Mouse (Mus musculus) liver, embryonic 16.5 days (tissue): ENCODE measurements around the gene Limd1. TPM values are rescaled to one million over a fixed set of nuclear protein-coding genes. Genes with fewer than 3 reads are reported as not detected.

Experiments used
- ATAC-seq: fragments of 200-750 bp; cut with Nextera tagmentation; 2 replicates; pipeline ENCODE4 v1.8.0; 2017; ENCODE audit warnings: low read depth, mild to moderate bottlenecking, moderate number of reproducible peaks, moderate library complexity
- H3K27ac ChIP-seq: fragments of 300-500 bp; sonication (generic); 2 replicates; pipeline ENCODE4 v1.5.1; 2014; ENCODE audit warnings: mild to moderate bottlenecking, low read length
- H3K27me3 ChIP-seq: fragments of 300-500 bp; sonication (generic); 2 replicates; pipeline ENCODE4 v1.6.1; 2014; ENCODE audit warnings: low read depth, low read length, mixed read lengths; ENCODE audit not compliant: control insufficient read depth, insufficient read depth
- H3K36me3 ChIP-seq: fragments of 300-500 bp; sonication (generic); 2 replicates; pipeline ENCODE4 v1.6.1; 2014; ENCODE audit warnings: mild to moderate bottlenecking; ENCODE audit not compliant: control insufficient read depth, insufficient read depth
- H3K4me1 ChIP-seq: fragments of 300-500 bp; sonication (generic); 2 replicates; pipeline ENCODE4 v1.6.1; 2014; ENCODE audit warnings: low read depth, low read length, mixed read lengths; ENCODE audit not compliant: control insufficient read depth
- H3K4me2 ChIP-seq: fragments of 300-500 bp; sonication (generic); 2 replicates; pipeline ENCODE4 v1.6.1; 2014; ENCODE audit warnings: low read depth, low read length, mixed read lengths
- H3K4me3 ChIP-seq: fragments of 300-500 bp; sonication (generic); 2 replicates; pipeline ENCODE4 v1.5.1; 2014; ENCODE audit warnings: low read depth, mild to moderate bottlenecking, low read length
- H3K9ac ChIP-seq: fragments of 300-500 bp; sonication (generic); 2 replicates; pipeline ENCODE4 v1.6.1; 2014; ENCODE audit warnings: low read depth, low read length
- H3K9me3 ChIP-seq: fragments of 300-500 bp; sonication (generic); replicated peaks from 2 replicates; pipeline ENCODE4 v1.6.1; 2016; ENCODE audit warnings: low read length; ENCODE audit not compliant: control insufficient read depth
- WGBS: fragments of 180-500 bp; shearing (Covaris S2); extraction: QIAGEN DNeasy Blood & Tissue Kit; methylation state at CpG from one replicate; pipeline ENCODE4 v1.1.7; 2014; ENCODE audit not compliant: insufficient replicate concordance; 5-methylcytosine and 5-hydroxymethylcytosine counted together
- polyA plus RNA-seq: library from polyadenylated mRNA; unstranded; fragments of >200 nt; fragmentation: Nextera tagmentation; extraction: Ambion mirVana; gene quantifications from 2 replicates; pipeline ENCODE4 v1.2.1, GENCODE M21; 2015

Limd1 gene
- polyA plus RNA-seq, 1 experiment from 2014 or later: 22.5 TPM

GRCm38 (mm10) chr9:123505598-123505997 is 27.1 kb downstream of the Limd1 start:
- no peak overlapping the region for H3K9ac ChIP-seq
- H3K4me2 ChIP-seq: no peak overlapping the region
- no peaks in the 10 kb centered on the region for H3K27me3 ChIP-seq
- no peaks in the 10 kb centered on the region; the same call in 1 of the 2 replicates for H3K4me1 ChIP-seq
- H3K27ac ChIP-seq: no peak overlapping the region
- H3K4me3 ChIP-seq: no peak overlapping the region
- H3K9me3 ChIP-seq: no peaks in the 10 kb centered on the region
- no peak for ATAC-seq
- H3K36me3 ChIP-seq: peaks cover 9% of the 10 kb centered on the region; the same call in 1 of the 2 replicates
- 64% methylated on average over 1 of the region's 1 CpGs for WGBS

- Histone ChIP-seq H3K9me3 (no peaks in the 10 kb centered on the region), H3K4me3 (no peak overlapping the region), H3K36me3 (peaks cover 12% of the 10 kb centered on the region; the same call in 1 of the 2 replicates), H3K4me1 (no peaks in the 10 kb centered on the region; the same call in 1 of the 2 replicates), H3K27me3 (no peaks in the 10 kb centered on the region), H3K9ac (no peak overlapping the region), H3K4me2 (no peak overlapping the region), H3K27ac (no peak overlapping the region)
- no peak for ATAC-seq
- WGBS: 71% methylated on average over 4 of the region's 4 CpGs
Measured at GRCm38 (mm10) chr9:123506270-123507146, 28.0 kb downstream of the Limd1 start.

GRCm38 (mm10) chr9:123507380-123507779 is 28.9 kb downstream of the Limd1 start:
- Histone ChIP-seq H3K4me1 (no peaks in the 10 kb centered on the region; the same call in 1 of the 2 replicates), H3K27me3 (no peaks in the 10 kb centered on the region), H3K4me3 (no peak overlapping the region), H3K27ac (no peak overlapping the region), H3K9me3 (no peaks in the 10 kb centered on the region), H3K36me3 (peaks cover 10% of the 10 kb centered on the region; the same call in 1 of the 2 replicates), H3K4me2 (no peak overlapping the region), H3K9ac (no peak overlapping the region)
- no peak for ATAC-seq
- 75% methylated on average over 2 of the region's 2 CpGs for WGBS

GRCm38 (mm10) chr9:123508986-123509385 is 30.5 kb downstream of the Limd1 start:
- Histone ChIP-seq H3K27me3 (no peaks in the 10 kb centered on the region), H3K9me3 (no peaks in the 10 kb centered on the region), H3K36me3 (peaks cover 2% of the 10 kb centered on the region; the same call in 1 of the 2 replicates), H3K4me2 (no peak overlapping the region), H3K9ac (no peak overlapping the region), H3K4me3 (no peak overlapping the region), H3K4me1 (no peaks in the 10 kb centered on the region; the same call in 1 of the 2 replicates), H3K27ac (no peak overlapping the region)
- no peak for ATAC-seq
- 75% methylated on average over 2 of the region's 2 CpGs for WGBS

- 39% methylated on average over 8 of the region's 8 CpGs for WGBS
- no peaks in the 10 kb centered on the region; the same call in 1 of the 2 replicates for H3K4me1 ChIP-seq
- peaks cover 2% of the 10 kb centered on the region; the same call in 1 of the 2 replicates for H3K36me3 ChIP-seq
- H3K4me3 ChIP-seq: no peak overlapping the region
- H3K27ac ChIP-seq: peak overlapping the region; percentile 43; the same call in 1 of the 2 replicates
- H3K9ac ChIP-seq: no peak overlapping the region
- peak; percentile 25; the same call in 1 of the 2 replicates for ATAC-seq
- no peak overlapping the region for H3K4me2 ChIP-seq
- H3K27me3 ChIP-seq: no peaks in the 10 kb centered on the region
- no peaks in the 10 kb centered on the region for H3K9me3 ChIP-seq
Measured at GRCm38 (mm10) chr9:123509638-123510604, 31.4 kb downstream of the Limd1 start.

GRCm38 (mm10) chr9:123510926-123511325 is 32.4 kb downstream of the Limd1 start:
- Histone ChIP-seq H3K9ac (no peak overlapping the region), H3K4me1 (no peaks in the 10 kb centered on the region), H3K9me3 (no peaks in the 10 kb centered on the region), H3K4me3 (no peak overlapping the region), H3K4me2 (no peak overlapping the region), H3K36me3 (peaks cover 2% of the 10 kb centered on the region; the same call in 1 of the 2 replicates), H3K27me3 (no peaks in the 10 kb centered on the region), H3K27ac (peak overlapping the region; percentile 11; the same call in 1 of the 2 replicates)
- 81% methylated on average over 5 of the region's 5 CpGs for WGBS
- no peak for ATAC-seq

- WGBS: 66% methylated on average over 2 of the region's 2 CpGs
- ATAC-seq: no peak
- no peak overlapping the region for H3K4me2 ChIP-seq
- no peaks in the 10 kb centered on the region for H3K27me3 ChIP-seq
- peaks cover 8% of the 10 kb centered on the region; the same call in 1 of the 2 replicates for H3K36me3 ChIP-seq
- no peaks in the 10 kb centered on the region for H3K9me3 ChIP-seq
- H3K9ac ChIP-seq: no peak overlapping the region
- H3K27ac ChIP-seq: no peak overlapping the region
- H3K4me3 ChIP-seq: no peak overlapping the region
- no peaks in the 10 kb centered on the region for H3K4me1 ChIP-seq
Measured at GRCm38 (mm10) chr9:123512482-123512881, 34.0 kb downstream of the Limd1 start.

- H3K4me2 ChIP-seq: no peak overlapping the region
- peaks cover 25% of the 10 kb centered on the region for H3K36me3 ChIP-seq
- H3K9ac ChIP-seq: no peak overlapping the region
- H3K4me3 ChIP-seq: no peak overlapping the region
- no peaks in the 10 kb centered on the region for H3K27me3 ChIP-seq
- H3K9me3 ChIP-seq: no peaks in the 10 kb centered on the region
- H3K27ac ChIP-seq: no peak overlapping the region
- no peaks in the 10 kb centered on the region for H3K4me1 ChIP-seq
- no peak for ATAC-seq
- WGBS: 84% methylated on average over 2 of the region's 2 CpGs
Measured at GRCm38 (mm10) chr9:123515087-123515486, 36.6 kb downstream of the Limd1 start.
